Mouse (Mus musculus): Measurements from ENCODE around the gene Necab3. TPM values are rescaled to one million over a fixed set of nuclear protein-coding genes. Genes with fewer than 3 reads are reported as not detected.

The Necab3 gene
- total RNA-seq, 2 experiments from 2014 or later: 2.0 to 2.7 TPM

- no peak for DNase-seq
Observed at GRCm38 (mm10) chr2:154571976-154572375, 13.3 kb upstream of the Necab3 start.

GRCm38 (mm10) chr2:154571266-154571665 lies 12.6 kb upstream of the Necab3 start:
- DNase-seq: no peak

GRCm38 (mm10) chr2:154570666-154571065 lies 12.0 kb upstream of the Necab3 start:
- no peak for DNase-seq

GRCm38 (mm10) chr2:154569836-154570286 lies 11.2 kb upstream of the Necab3 start, which contains the start of gene E2f1:
E2f1 (minus strand) TSS chr2:154569892.
- DNase-seq: peak; percentile 99

- DNase-seq: peak; percentile 87
Observed at GRCm38 (mm10) chr2:154569071-154569748, 10.5 kb upstream of the Necab3 start.

GRCm38 (mm10) chr2:154568329-154569070 lies 9.8 kb upstream of the Necab3 start:
- peak; percentile 39 for DNase-seq

GRCm38 (mm10) chr2:154567766-154568165 lies 9.1 kb upstream of the Necab3 start:
- DNase-seq: no peak

GRCm38 (mm10) chr2:154566641-154567040 lies 8.0 kb upstream of the Necab3 start:
- no peak for DNase-seq

- no peak for DNase-seq
Observed at GRCm38 (mm10) chr2:154565562-154565961, 6.9 kb upstream of the Necab3 start.

GRCm38 (mm10) chr2:154563612-154564170 lies 5.0 kb upstream of the Necab3 start:
- no peak for DNase-seq

GRCm38 (mm10) chr2:154557184-154557832 lies 1.4 kb downstream of the Necab3 start:
- DNase-seq: peak; percentile 37

- DNase-seq: no peak
Observed at GRCm38 (mm10) chr2:154555235-154555634, 3.5 kb downstream of the Necab3 start.

- peak; percentile 87 for DNase-seq
Observed at GRCm38 (mm10) chr2:154552424-154552907, 6.2 kb downstream of the Necab3 start.

GRCm38 (mm10) chr2:154551927-154552326 lies 6.8 kb downstream of the Necab3 start:
- DNase-seq: no peak

GRCm38 (mm10) chr2:154551476-154551875 lies 7.2 kb downstream of the Necab3 start, which contains the start of gene Actl10:
Actl10 (plus strand) TSS chr2:154551776.
- DNase-seq: no peak

GRCm38 (mm10) chr2:154550937-154551336 lies 7.8 kb downstream of the Necab3 start:
- no peak for DNase-seq

- DNase-seq: no peak
Observed at GRCm38 (mm10) chr2:154549886-154550189, 8.9 kb downstream of the Necab3 start.

- DNase-seq: peak; percentile 83
Observed at GRCm38 (mm10) chr2:154549127-154549885, 9.4 kb downstream of the Necab3 start.

- DNase-seq: peak; percentile 49
Observed at GRCm38 (mm10) chr2:154548688-154549087, 10.0 kb downstream of the Necab3 start.

- DNase-seq: no peak
Observed at GRCm38 (mm10) chr2:154546711-154547110, 12.0 kb downstream of the Necab3 start, which contains the start of gene 1700003F12Rik. 1700003F12Rik (plus strand) TSS chr2:154547085.

- DNase-seq: peak; percentile 74
Observed at GRCm38 (mm10) chr2:154543567-154544347, 14.9 kb downstream of the Necab3 start.
